Mouse (Mus musculus): ENCODE measurements around the gene Arhgap22. TPM values are rescaled to one million over a fixed set of nuclear protein-coding genes. Genes with fewer than 3 reads are reported as not detected.

The Arhgap22 gene
- total and polyA plus RNA-seq, 3 experiments = 0.17 to 0.39 (median 0.29) TPM

DNA sequence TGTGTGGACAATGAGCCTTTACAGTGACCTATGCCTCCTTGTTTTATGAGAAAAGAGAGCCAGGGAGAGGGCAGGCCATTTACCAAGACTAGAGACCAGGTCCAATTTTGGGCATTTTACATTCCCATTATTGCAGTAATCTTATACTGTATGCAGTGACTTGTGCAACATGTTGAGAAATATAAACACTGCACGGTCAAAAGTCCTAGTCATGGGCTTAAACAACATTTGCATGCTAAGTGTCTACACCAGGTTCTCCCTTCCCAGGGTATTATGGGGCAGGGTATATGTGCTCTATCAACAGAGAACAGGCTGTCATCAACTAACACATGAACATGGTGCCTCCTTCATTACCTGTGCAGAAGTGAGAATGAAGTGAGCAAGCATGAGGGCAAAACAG, 160.3 kb downstream of the Arhgap22 start:
- Histone ChIP-seq H3K27ac (ENCODE audit: insufficient read depth, low read depth) (no peak overlapping the region), H3K27me3 (replicated peaks) (no peaks in the 10 kb centered on the region), H3K36me3 (replicated peaks in 1 of 2; ENCODE audit: control insufficient read depth in 1 of 2, insufficient read depth in 1 of 2, low read length in 1 of 2) (peaks cover 0 to 3% of the 10 kb centered on the region in 2 experiments), H3K4me1 (ENCODE audit: control insufficient read depth in 1 of 2, insufficient read depth in 2 of 2) (no peaks in the 10 kb centered on the region), H3K4me3 (replicated peaks in 1 of 3; ENCODE audit: low read depth in 2 of 3, low read length in 2 of 3, poor library complexity in 1 of 3) (no peak overlapping the region), H3K79me2 (replicated peaks; ENCODE audit: control insufficient read depth, extremely low read depth, insufficient read depth, poor library complexity, severe bottlenecking) (no peaks in the 10 kb centered on the region), H3K4me2 (ENCODE audit: insufficient read depth, low read depth, poor library complexity, severe bottlenecking) (no peak overlapping the region), H3K9ac (ENCODE audit: insufficient read depth, low read depth) (no peak overlapping the region), H3K9me3 (replicated peaks; ENCODE audit: low read length) (no peaks in the 10 kb centered on the region)
- in situ Hi-C loops (cut with MboI; ENCODE audit: low pct_ligation_motif_present, low pct_unique_long_range_greater_than_20kb, low sequenced_read_pairs) (no loop called here), dilution Hi-C loops (cut with MboI; ENCODE audit: extremely low pct_ligation_motif_present, extremely low pct_unique_long_range_greater_than_20kb, low sequenced_read_pairs) (no loop called here)
- no peak for TF ChIP-seq PAX5 (IDR thresholded peaks at IDR 0.05; ENCODE audit: low read length)
- no peak for TF ChIP-seq RAD21 (IDR thresholded peaks at IDR 0.05; ENCODE audit: low read depth, low read length)
- no peak for TF ChIP-seq CHD1 (IDR thresholded peaks at IDR 0.05; ENCODE audit: low read depth, low read length)
- TF ChIP-seq MAFK (IDR thresholded peaks at IDR 0.05; ENCODE audit: insufficient replicate concordance, low read length) = no peak
- no peak for TF ChIP-seq MEF2A (IDR thresholded peaks at IDR 0.05; ENCODE audit: borderline replicate concordance, low read depth, low read length)
- TF ChIP-seq POLR2A (IDR thresholded peaks at IDR 0.05; ENCODE audit: low read depth, low read length) = no peak
- no peak for TF ChIP-seq RCOR1 (conservative IDR thresholded peaks at IDR 0.05; ENCODE audit: low read depth, low read length)
- TF ChIP-seq CTCF (conservative IDR thresholded peaks at IDR 0.05 in 1 of 2, IDR thresholded peaks at IDR 0.05 in 1 of 2; ENCODE audit: low read depth in 2 of 2, low read length in 2 of 2) = no peak
- TF ChIP-seq ZNF384 (IDR thresholded peaks at IDR 0.05; ENCODE audit: low read depth, low read length) = no peak
- no peak for TF ChIP-seq MAZ (IDR thresholded peaks at IDR 0.05; ENCODE audit: low read depth, low read length)
- TF ChIP-seq ETS1 (conservative IDR thresholded peaks at IDR 0.05; ENCODE audit: low read depth, low read length) = no peak
- TF ChIP-seq HCFC1 (IDR thresholded peaks at IDR 0.05; ENCODE audit: low read depth, low read length) = no peak
- no peak for TF ChIP-seq ZMIZ1 (IDR thresholded peaks at IDR 0.05; ENCODE audit: low read depth, low read length)
- TF ChIP-seq ZKSCAN1 (IDR thresholded peaks at IDR 0.05; ENCODE audit: borderline replicate concordance, low read depth, low read length) = no peak
- TF ChIP-seq E2F4 (IDR thresholded peaks at IDR 0.05; ENCODE audit: insufficient replicate concordance, low read depth, low read length) = no peak
- no peak for TF ChIP-seq EP300 (IDR thresholded peaks at IDR 0.05; ENCODE audit: low read length)
- TF ChIP-seq USF1 (IDR thresholded peaks at IDR 0.05; ENCODE audit: low read depth, low read length) = no peak
- no peak for TF ChIP-seq MYC (IDR thresholded peaks at IDR 0.05; ENCODE audit: low read depth, low read length)
- TF ChIP-seq IRF4 (IDR thresholded peaks at IDR 0.05; ENCODE audit: low read depth, low read length) = no peak
- no peak for DNase-seq (ENCODE audit: extremely low read depth)

DNA sequence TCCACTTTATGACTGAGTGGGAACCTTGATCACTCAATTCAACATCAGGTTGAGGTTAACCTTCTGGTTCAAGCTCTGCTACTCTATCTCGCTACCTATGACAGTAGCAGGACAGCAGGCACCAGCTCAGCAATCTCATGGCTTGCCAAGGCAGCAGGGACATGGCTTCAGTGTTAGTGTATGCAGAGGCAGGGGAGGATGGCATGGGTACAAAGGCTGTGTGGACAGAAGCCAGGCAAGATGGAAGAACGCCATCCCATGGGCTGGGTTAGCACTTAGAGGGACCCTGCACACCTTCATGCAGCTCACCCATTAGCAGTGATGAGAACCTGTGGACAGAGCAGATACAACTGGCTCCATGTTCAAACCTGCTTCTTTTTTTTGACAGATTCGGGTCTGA, 163.4 kb downstream of the Arhgap22 start:
- Histone ChIP-seq H3K4me3 (replicated peaks in 1 of 3; ENCODE audit: low read depth in 2 of 3, low read length in 2 of 3, poor library complexity in 1 of 3) (no peak overlapping the region), H3K9ac (ENCODE audit: insufficient read depth, low read depth) (no peak overlapping the region), H3K27me3 (replicated peaks) (no peaks in the 10 kb centered on the region), H3K4me2 (ENCODE audit: insufficient read depth, low read depth, poor library complexity, severe bottlenecking) (no peak overlapping the region), H3K4me1 (ENCODE audit: control insufficient read depth in 1 of 2, insufficient read depth in 2 of 2) (no peaks in the 10 kb centered on the region), H3K27ac (ENCODE audit: insufficient read depth, low read depth) (no peak overlapping the region), H3K79me2 (replicated peaks; ENCODE audit: control insufficient read depth, extremely low read depth, insufficient read depth, poor library complexity, severe bottlenecking) (no peaks in the 10 kb centered on the region), H3K36me3 (replicated peaks in 1 of 2; ENCODE audit: control insufficient read depth in 1 of 2, insufficient read depth in 1 of 2, low read length in 1 of 2) (peaks cover 0 to 12% of the 10 kb centered on the region in 2 experiments), H3K9me3 (replicated peaks; ENCODE audit: low read length) (no peaks in the 10 kb centered on the region)
- in situ Hi-C loops (cut with MboI; ENCODE audit: low pct_ligation_motif_present, low pct_unique_long_range_greater_than_20kb, low sequenced_read_pairs) (no loop called here), dilution Hi-C loops (cut with MboI; ENCODE audit: extremely low pct_ligation_motif_present, extremely low pct_unique_long_range_greater_than_20kb, low sequenced_read_pairs) (no loop called here)
- no peak for DNase-seq (ENCODE audit: extremely low read depth)
- no peak for TF ChIP-seq ZMIZ1 (IDR thresholded peaks at IDR 0.05; ENCODE audit: low read depth, low read length)
- TF ChIP-seq IRF4 (IDR thresholded peaks at IDR 0.05; ENCODE audit: low read depth, low read length) = no peak
- no peak for TF ChIP-seq MEF2A (IDR thresholded peaks at IDR 0.05; ENCODE audit: borderline replicate concordance, low read depth, low read length)
- no peak for TF ChIP-seq MYC (IDR thresholded peaks at IDR 0.05; ENCODE audit: low read depth, low read length)
- TF ChIP-seq RCOR1 (conservative IDR thresholded peaks at IDR 0.05; ENCODE audit: low read depth, low read length) = no peak
- TF ChIP-seq ZC3H11A (IDR thresholded peaks at IDR 0.05; ENCODE audit: low read depth, low read length) = no peak
- no peak for TF ChIP-seq ZNF384 (IDR thresholded peaks at IDR 0.05; ENCODE audit: low read depth, low read length)
- no peak for TF ChIP-seq USF2 (conservative IDR thresholded peaks at IDR 0.05; ENCODE audit: low read depth, low read length)

Data from CH12.LX (cell line).